Mouse (Mus musculus) gonadal fat pad, adult 2 months (tissue): ENCODE measurements around the gene Actg1. TPM values are rescaled to one million over a fixed set of nuclear protein-coding genes. Genes with fewer than 3 reads are reported as not detected.

Experiments
- polyA plus RNA-seq: library from polyadenylated mRNA; depleted of rRNA; stranded (reverse); fragments of >200 nt; gene quantifications from 2 replicates; pipeline ENCODE4 v1.2.3, GENCODE M21; 2012; rRNA removed

Gene Actg1
- polyA plus RNA-seq, 1 experiment = 916 TPM

Other genes starting within 250 kb of the Actg1 start
- gene Tepsin, start 249.8 kb downstream of the Actg1 start, polyA plus RNA-seq = 24.4 and 32.5 TPM in 2 replicates
- 33.1 and 39.7 TPM in 2 replicates for gene Ndufaf8, start 249.6 kb downstream of the Actg1 start, polyA plus RNA-seq
- gene Slc38a10, start 197.2 kb downstream of the Actg1 start, polyA plus RNA-seq = 153 and 192 TPM in 2 replicates
- gene Bahcc1, start 115.6 kb downstream of the Actg1 start, polyA plus RNA-seq = 7.4 and 10.7 TPM in 2 replicates
- 0.56 and 0.78 TPM in 2 replicates for gene Fscn2, start 13.0 kb upstream of the Actg1 start, polyA plus RNA-seq
- 28.5 and 29.6 TPM in 2 replicates for gene Faap100, start 30.2 kb upstream of the Actg1 start, polyA plus RNA-seq
- gene Nploc4, start 89.2 kb upstream of the Actg1 start, polyA plus RNA-seq = 68.8 and 71.4 TPM in 2 replicates
- not detected in 2 replicates for gene Tspan10, start 94.1 kb upstream of the Actg1 start, polyA plus RNA-seq
- gene Pde6g, start 105.0 kb upstream of the Actg1 start, polyA plus RNA-seq = 0.42 and 0.72 TPM in 2 replicates
- 24.5 and 30.4 TPM in 2 replicates for gene Oxld1, start 109.5 kb upstream of the Actg1 start, polyA plus RNA-seq
- gene Ccdc137, start 109.6 kb upstream of the Actg1 start, polyA plus RNA-seq = 13.1 and 16.6 TPM in 2 replicates
- gene Arl16, start 119.1 kb upstream of the Actg1 start, polyA plus RNA-seq = 32.5 and 34.3 TPM in 2 replicates
- 61.8 and 70.5 TPM in 2 replicates for gene Mrpl12, start 136.1 kb upstream of the Actg1 start, polyA plus RNA-seq
- gene Slc25a10, start 143.3 kb upstream of the Actg1 start, polyA plus RNA-seq = 372 and 561 TPM in 2 replicates
- gene Gcgr, start 182.2 kb upstream of the Actg1 start, polyA plus RNA-seq = 1.2 and 1.8 TPM in 2 replicates
- gene Mcrip1, start 201.2 kb upstream of the Actg1 start, polyA plus RNA-seq = 153 and 179 TPM in 2 replicates
- gene Ppp1r27, start 202.6 kb upstream of the Actg1 start, polyA plus RNA-seq = 0.72 TPM in 1 of 2 replicates, not detected in the other
- gene P4hb, start 224.7 kb upstream of the Actg1 start, polyA plus RNA-seq = 372 and 394 TPM in 2 replicates
- gene Arhgdia, start 233.1 kb upstream of the Actg1 start, polyA plus RNA-seq = 584 and 632 TPM in 2 replicates
- gene Alyref, start 249.8 kb upstream of the Actg1 start, polyA plus RNA-seq = 21.4 and 28.5 TPM in 2 replicates
- gene Anapc11, start 249.9 kb upstream of the Actg1 start, polyA plus RNA-seq = 74.7 and 75.0 TPM in 2 replicates